In genomic region chr19:47198671-47199350, GRCm38 (mm10) we compare ENCODE assay signal across 29 mouse cellular contexts. TPM values are rescaled to one million over a fixed set of nuclear protein-coding genes. Genes with fewer than 3 reads are reported as not detected.
A peak's percentile ranks its signal among the peaks of the same experiment; 100 is the strongest.
DNase-seq lines count a peak whose midpoint lies in the region; ATAC-seq lines count a peak whose summit lies in the region.
"Had no signal": no experiment of that assay in that cellular context is flagged by ENCODE, and none has a peak within 500 bp of the region (broad histone marks: within the 10 kb centered on the region; RNA-seq: fewer than 3 reads in every experiment).

No protein-coding gene starts in this region.

- no peaks in the 10 kb centered on the region for H3K9me3 ChIP-seq in embryonic facial prominence, embryonic 10.5 days
- H3K9me3 ChIP-seq: embryonic facial prominence, embryonic 12.5 days; forebrain, embryonic 15.5 days; heart, embryonic 10.5 days; hindbrain, embryonic 12.5 days; intestine, embryonic 15.5 days had no signal

- no peak overlapping the region for H3K4me3 ChIP-seq in embryonic facial prominence, embryonic 10.5 days
- H3K4me3 ChIP-seq: embryonic facial prominence, embryonic 12.5 days; forebrain, embryonic 15.5 days; heart, embryonic 10.5 days; hindbrain, embryonic 12.5 days; intestine, embryonic 15.5 days had no signal

- WGBS in embryonic facial prominence, embryonic 10.5 days, result 74% methylated on average over 13 of the region's 13 CpGs

- no peaks in the 10 kb centered on the region for H3K27me3 ChIP-seq in embryonic facial prominence, embryonic 10.5 days (replicated peaks; ENCODE audit: low read depth, poor library complexity, severe bottlenecking)
- H3K27me3 ChIP-seq: embryonic facial prominence, embryonic 12.5 days; forebrain, embryonic 15.5 days; hindbrain, embryonic 12.5 days; intestine, embryonic 15.5 days had no signal

- DNase-seq in cerebellum, postnatal 10 days, result peak; percentile 70 to 79
- peak; percentile 40 for DNase-seq in left cerebral cortex, postnatal 4 days
- DNase-seq in left cerebral cortex, postnatal 14 days (ENCODE audit: low spot score in 2 of 2), result no peak
- peak; percentile 40 for DNase-seq in embryonic facial prominence, embryonic 10.5 days (ENCODE audit: low spot score)
- DNase-seq in gastrocnemius, postnatal 14 days, result no peak
- DNase-seq: adrenal gland, postnatal 14 days; cerebellum, adult 18-20 months; embryo, embryonic 11 days; heart, adult 18-20 months; heart, postnatal 10 days; heart, postnatal 4 days had no signal

- peaks cover 38% of the 10 kb centered on the region for H3K4me1 ChIP-seq in embryonic facial prominence, embryonic 10.5 days
- H3K4me1 ChIP-seq: forebrain, embryonic 15.5 days had no signal

- ATAC-seq in cerebellum, adult (ENCODE audit: insufficient number of reproducible peaks, low FRiP score, low TSS enrichment), result no peak
- no peak for ATAC-seq in monocyte, adult 5-6 weeks (replicated peaks; ENCODE audit: insufficient number of reproducible peaks, low FRiP score, low TSS enrichment, poor library complexity, severe bottlenecking)
- ATAC-seq: activated CD4-positive, CD25-positive, alpha-beta regulatory T cell, adult 4 months; forebrain, embryonic 15.5 days; hindbrain, postnatal 0 days; intestine, embryonic 15.5 days; Patski had no signal

- intact Hi-C loops in left cerebral cortex, postnatal 4 days (cut with DNase I), result no loop called here
- intact Hi-C loops in left cerebral cortex, postnatal 14 days (cut with DNase I), result no loop called here
- intact Hi-C loops in gastrocnemius, postnatal 14 days (cut with DNase I; ENCODE audit: low total_unique reads), result no loop called here

- H3K27ac ChIP-seq in embryonic facial prominence, embryonic 10.5 days (replicated peaks), result no peak overlapping the region
- H3K27ac ChIP-seq: embryonic facial prominence, embryonic 12.5 days; forebrain, embryonic 15.5 days; heart, embryonic 10.5 days; hindbrain, embryonic 12.5 days; hindbrain, postnatal 0 days; intestine, embryonic 15.5 days had no signal

- no peaks in the 10 kb centered on the region for H3K36me3 ChIP-seq in embryonic facial prominence, embryonic 10.5 days (replicated peaks)
- H3K36me3 ChIP-seq: embryonic facial prominence, embryonic 12.5 days; forebrain, embryonic 15.5 days; heart, embryonic 10.5 days; hindbrain, embryonic 12.5 days; intestine, embryonic 15.5 days had no signal

RNA-seq across cellular contexts. Expression of gene Neurl1a, which starts 20.2 kb away (rescaled TPM):
- total RNA-seq in left cerebral cortex, postnatal 4 days (2021), result 10 to 100 TPM; 42.6 to 54.8 TPM
- 100 to 1,000 TPM; 148 to 154 TPM for total RNA-seq in left cerebral cortex, postnatal 14 days (2021)
- polyA plus RNA-seq in embryonic facial prominence, embryonic 10.5 days (2016; fragmentation: Nextera tagmentation; extraction: Ambion mirVana), result 6.4 TPM in 2 replicates
- total RNA-seq in monocyte, adult 5-6 weeks (2017), result 0.10 TPM in 1 of 3 replicates, not detected in the others
- total RNA-seq in gastrocnemius, postnatal 14 days (2021), result 10 to 100 TPM; 63.6 to 86.9 TPM
- total RNA-seq: MEL had no signal

RNA-seq across cellular contexts. Expression of gene Calhm3, which starts 41.2 kb away (rescaled TPM):
- total RNA-seq in left cerebral cortex, postnatal 4 days (2021), result not detected
- not detected for total RNA-seq in left cerebral cortex, postnatal 14 days (2021)
- polyA plus RNA-seq in embryonic facial prominence, embryonic 10.5 days (2016; fragmentation: Nextera tagmentation; extraction: Ambion mirVana), result not detected in 2 replicates
- total RNA-seq in monocyte, adult 5-6 weeks (2017), result not detected in 3 replicates
- not detected for total RNA-seq in gastrocnemius, postnatal 14 days (2021)
- total RNA-seq: adrenal gland, adult 18-20 months; adrenal gland, postnatal 14 days; common myeloid progenitor, adult 5-6 weeks; gastrocnemius, adult 8-10 months; gastrocnemius, postnatal 4 days; heart, adult 18-20 months; heart, postnatal 10 days; heart, postnatal 4 days; hindbrain, postnatal 0 days; MEL had no signal
- polyA plus RNA-seq: activated CD4-positive, CD25-positive, alpha-beta regulatory T cell, adult 4 months; C2C12; embryonic facial prominence, embryonic 12.5 days; forebrain, embryonic 11.5 days; forebrain, embryonic 15.5 days; heart, embryonic 10.5 days; heart, embryonic 14.5 days; hindbrain, embryonic 12.5 days; hindbrain, postnatal 0 days; Patski had no signal

RNA-seq across cellular contexts. Expression of gene Calhm1, which starts 54.8 kb away (rescaled TPM):
- total RNA-seq in left cerebral cortex, postnatal 4 days (2021), result not detected
- not detected for total RNA-seq in left cerebral cortex, postnatal 14 days (2021)
- not detected in 2 replicates for polyA plus RNA-seq in embryonic facial prominence, embryonic 10.5 days (2016; fragmentation: Nextera tagmentation; extraction: Ambion mirVana)
- not detected in 3 replicates for total RNA-seq in monocyte, adult 5-6 weeks (2017)
- total RNA-seq in gastrocnemius, postnatal 14 days (2021), result not detected
- total RNA-seq: adrenal gland, adult 18-20 months; adrenal gland, postnatal 14 days; common myeloid progenitor, adult 5-6 weeks; gastrocnemius, adult 8-10 months; gastrocnemius, postnatal 4 days; heart, adult 18-20 months; heart, postnatal 10 days; heart, postnatal 4 days; hindbrain, postnatal 0 days; MEL had no signal
- polyA plus RNA-seq: activated CD4-positive, CD25-positive, alpha-beta regulatory T cell, adult 4 months; C2C12; embryonic facial prominence, embryonic 12.5 days; forebrain, embryonic 11.5 days; forebrain, embryonic 15.5 days; heart, embryonic 10.5 days; heart, embryonic 14.5 days; hindbrain, embryonic 12.5 days; hindbrain, postnatal 0 days; intestine, embryonic 15.5 days; Patski had no signal

Comparison
In these comparisons a context has a peak if more than half of its experiments do, and no peak if none do; other contexts are left out.
1. DNase-seq: peak in cerebellum, postnatal 10 days (2 of 2), left cerebral cortex, postnatal 4 days (single experiment) and embryonic facial prominence, embryonic 10.5 days (single experiment); none in left cerebral cortex, postnatal 14 days (0 of 2) and gastrocnemius, postnatal 14 days (single experiment).
2. RNA of gene Neurl1a, which starts 20.2 kb away (total RNA-seq): 148 to 154 TPM in left cerebral cortex, postnatal 14 days, 63.6 to 86.9 TPM in gastrocnemius, postnatal 14 days and 42.6 to 54.8 TPM in left cerebral cortex, postnatal 4 days; 0.10 TPM in monocyte, adult 5-6 weeks; every median in the first group is over 10 times any median in the second.